Mouse (Mus musculus) embryonic stem cell, embryonic (primary cell): Measurements from ENCODE around the gene Ccdc103.

Experiments used
- CTCF ChIA-PET, 4 experiments: fragments of 300-600 bp in 2 of 4; fragments of 350-600 bp in 2 of 4; sonication (Branson Sonifier 250); formaldehyde crosslinking; loops; one replicate each; lab custom pipeline; 2022; ENCODE audit warnings: inconsistent platforms in 2 of 4; lab: Charles Lee
- POLR2A ChIA-PET, 4 experiments: fragments of 300-600 bp in 2 of 4; fragments of 350-600 bp in 2 of 4; sonication (Branson Sonifier 250); formaldehyde crosslinking; loops; one replicate each; lab custom pipeline; 2022; ENCODE audit warnings: antibody characterized with exemption in 4 of 4, inconsistent platforms in 1 of 4; lab: Charles Lee

Gene Ccdc103

DNA sequence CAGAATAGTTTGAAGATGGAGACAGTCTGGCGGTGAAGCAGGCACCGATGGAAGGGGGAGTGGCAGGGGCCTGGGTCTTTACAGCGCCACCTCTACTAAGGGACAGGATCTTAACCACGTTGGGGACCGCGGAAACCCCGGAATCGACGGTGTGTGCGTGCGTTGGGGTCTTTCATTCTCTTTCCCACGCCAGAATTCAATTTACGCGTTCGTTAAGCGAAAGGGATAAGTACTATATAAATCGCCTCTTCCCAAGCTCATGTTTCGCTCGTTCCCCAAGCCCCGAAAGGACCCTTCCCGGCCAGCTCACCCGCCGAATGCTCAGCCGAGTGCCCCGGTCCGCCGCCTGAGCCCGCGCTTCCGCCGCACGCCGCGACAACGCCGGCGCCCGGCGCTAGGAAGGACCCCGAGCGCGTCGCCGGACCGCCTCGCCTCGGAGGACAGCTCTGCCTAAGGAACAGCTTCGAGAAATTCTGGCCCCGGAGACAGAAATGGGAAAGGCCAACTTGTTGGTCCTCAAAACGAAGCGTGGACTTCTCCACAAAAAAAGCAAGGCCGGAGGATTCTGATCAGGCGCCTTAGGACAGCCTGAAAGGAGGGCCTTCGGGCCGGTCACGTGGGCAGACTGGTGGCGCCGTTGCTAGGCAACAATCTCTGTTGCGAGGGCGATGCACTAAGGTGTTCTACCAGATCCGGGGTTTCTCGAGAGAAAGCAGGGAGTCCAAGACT lies at the start of gene Ccdc103, which contains the start of gene Eftud2:
Ccdc103 (plus strand) TSS at position 620 of the 729 bp plus-strand sequence.
Eftud2 (minus strand) TSS at position 401 of the 729 bp plus-strand sequence.
- POLR2A ChIA-PET = interaction anchor here (0.6 to 2.7 kb wide), 70 partner anchors 9 to 505 kb away, joined by 3 to 17 read pairs (median 4); partner anchors contain the start of genes Kif18b (in 3 of the 4), Hexim1 (in 2 of the 4), Acbd4 (in 1 of the 4) and Adam11 (in 1 of the 4)

GRCm38 (mm10) chr11:102832700-102833297 lies 48.2 kb upstream of the Ccdc103 start:
- CTCF ChIA-PET = interaction anchor here in 1 of 4 experiments (0.6 to 1.8 kb wide), 4 partner anchors 13 to 283 kb away, joined by 3 to 5 read pairs (median 4); partner anchors contain the start of gene Hexim1
- POLR2A ChIA-PET = interaction anchor here (0.5 to 3.3 kb wide), 18 partner anchors 11 to 283 kb away, joined by 3 to 12 read pairs (median 3); no protein-coding TSS in a partner anchor

More for the DNA sequence above, at the start of gene Ccdc103, which contains the start of gene Eftud2:
- CTCF ChIA-PET = interaction anchor here in 2 of 4 experiments (0.6 to 5.0 kb wide), 8 partner anchors 9 to 840 kb away, joined by 3 to 41 read pairs (median 6); no protein-coding TSS in a partner anchor

DNA sequence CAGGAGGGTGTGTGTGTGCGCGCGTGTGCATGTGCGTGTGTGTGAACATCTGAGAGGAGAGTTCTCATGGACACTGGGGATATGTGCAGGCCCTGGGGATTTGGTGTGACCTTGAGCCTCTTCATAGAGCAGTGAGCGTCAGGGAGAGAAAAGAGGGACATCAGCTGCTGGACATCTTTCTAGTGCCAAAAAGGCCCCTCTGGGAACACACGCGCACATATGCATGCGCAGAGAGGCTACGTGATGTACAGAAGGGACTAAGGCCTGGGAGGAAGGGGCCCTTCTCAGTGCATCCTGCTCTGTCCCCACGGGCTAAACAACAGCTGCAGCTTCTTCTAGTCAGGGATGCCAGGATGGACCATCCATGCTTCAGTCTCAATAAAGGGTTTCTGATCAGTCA lies 46.8 kb upstream of the Ccdc103 start:
- CTCF ChIA-PET = interaction anchor here in 2 of 4 experiments (0.8 to 1.8 kb wide), 3 partner anchors 19 to 144 kb away, joined by 3 to 5 read pairs (median 4); no protein-coding TSS in a partner anchor
- POLR2A ChIA-PET = interaction anchor here in 3 of 4 experiments (1.1 to 3.3 kb wide), 4 partner anchors 11 to 23 kb away, joined by 3 to 12 read pairs (median 9); no protein-coding TSS in a partner anchor

GRCm38 (mm10) chr11:102835549-102835948 lies 45.5 kb upstream of the Ccdc103 start, which contains the start of gene Higd1b:
TSS of gene Higd1b (plus strand) at chr11:102835849.
- POLR2A ChIA-PET = interaction anchor here in 3 of 4 experiments (0.7 to 1.9 kb wide), 13 partner anchors 8 to 66 kb away, joined by 3 to 9 read pairs (median 4); no protein-coding TSS in a partner anchor
- CTCF ChIA-PET = interaction anchor here in 2 of 4 experiments (0.6 to 1.5 kb wide), 7 partner anchors 17 to 324 kb away, joined by 3 to 4 read pairs (median 3); no protein-coding TSS in a partner anchor

- POLR2A ChIA-PET = interaction anchor here in 3 of 4 experiments (0.7 to 1.6 kb wide), 16 partner anchors 8 to 65 kb away, joined by 3 to 6 read pairs (median 3); partner anchors contain the start of gene Gjc1 (in 1 of the 3)
- CTCF ChIA-PET = interaction anchor here in 2 of 4 experiments (0.6 to 1.5 kb wide), 7 partner anchors 16 to 323 kb away, joined by 3 to 4 read pairs (median 3); no protein-coding TSS in a partner anchor
Measured at GRCm38 (mm10) chr11:102836146-102836545, 44.9 kb upstream of the Ccdc103 start.

DNA sequence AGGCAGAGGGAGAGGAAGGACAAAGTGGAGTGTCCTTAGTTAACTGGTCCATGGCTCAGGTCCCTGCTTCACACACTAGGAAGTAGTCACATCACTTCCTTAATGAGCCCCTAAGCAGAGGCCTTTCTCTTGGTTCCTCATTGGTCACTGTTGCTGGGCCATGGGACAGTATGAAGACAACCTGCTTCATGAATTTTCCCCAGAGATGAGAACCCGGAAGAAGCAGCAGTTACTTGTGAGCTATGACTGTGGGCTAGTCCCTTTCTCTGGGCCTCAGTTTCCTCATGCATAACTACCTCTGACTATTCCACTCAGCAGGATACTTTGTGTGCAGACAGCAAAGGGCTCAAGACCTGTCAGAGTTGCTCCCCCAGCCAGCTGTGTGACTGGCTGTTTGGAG lies 43.6 kb upstream of the Ccdc103 start:
- ChIA-PET POLR2A (interaction anchor here in 2 of 4 experiments (0.9 to 1.6 kb wide), 5 partner anchors 9 to 63 kb away, joined by 3 to 4 read pairs (median 3); no protein-coding TSS in a partner anchor), CTCF (interaction anchor here in 1 of 4 experiments (1.2 kb wide), 1 partner anchor 16 kb away, joined by 3 read pairs; no protein-coding TSS in a partner anchor)

GRCm38 (mm10) chr11:102838126-102838525 lies 42.9 kb upstream of the Ccdc103 start:
- ChIA-PET POLR2A (interaction anchor here in 3 of 4 experiments (0.5 to 1.6 kb wide), 5 partner anchors 10 to 64 kb away, joined by 3 to 9 read pairs (median 3); no protein-coding TSS in a partner anchor), CTCF (interaction anchor here in 2 of 4 experiments (1.2 to 1.9 kb wide), 2 partner anchors 16 to 64 kb away, joined by 3 to 6 read pairs; no protein-coding TSS in a partner anchor)

GRCm38 (mm10) chr11:102838616-102839150 lies 42.3 kb upstream of the Ccdc103 start:
- POLR2A ChIA-PET = interaction anchor here in 3 of 4 experiments (0.5 to 1.6 kb wide), 7 partner anchors 10 to 277 kb away, joined by 3 to 9 read pairs (median 3); partner anchors contain the start of gene Hexim1 (in 1 of the 3)
- CTCF ChIA-PET = interaction anchor here in 2 of 4 experiments (1.2 to 1.9 kb wide), 3 partner anchors 9 to 64 kb away, joined by 3 to 6 read pairs (median 3); no protein-coding TSS in a partner anchor

GRCm38 (mm10) chr11:102845926-102846325 lies 35.1 kb upstream of the Ccdc103 start:
- CTCF ChIA-PET = interaction anchor here in 1 of 4 experiments (4.4 kb wide), 1 partner anchor 71 kb away, joined by 32 read pairs; no protein-coding TSS in a partner anchor
- POLR2A ChIA-PET = interaction anchor here in 2 of 4 experiments (0.8 to 4.6 kb wide), 6 partner anchors 12 to 72 kb away, joined by 3 to 18 read pairs (median 5); no protein-coding TSS in a partner anchor

- CTCF ChIA-PET = interaction anchor here (0.6 to 3.1 kb wide), 24 partner anchors 9 to 145 kb away, joined by 3 to 43 read pairs (median 5); partner anchors contain the start of gene Higd1b (in 1 of the 4)
Measured at GRCm38 (mm10) chr11:102851883-102852282, 29.1 kb upstream of the Ccdc103 start.

GRCm38 (mm10) chr11:102853760-102854159 lies 27.2 kb upstream of the Ccdc103 start:
- ChIA-PET POLR2A (interaction anchor here in 3 of 4 experiments (0.6 to 3.5 kb wide), 14 partner anchors 9 to 175 kb away, joined by 3 to 18 read pairs (median 4); partner anchors contain the start of genes Ccdc103 (in 1 of the 3) and Eftud2 (in 1 of the 3)), CTCF (interaction anchor here (0.6 to 3.2 kb wide), 32 partner anchors 10 to 379 kb away, joined by 3 to 29 read pairs (median 4); partner anchors contain the start of genes Adam11 (in 1 of the 4), Ccdc103 (in 1 of the 4) and Eftud2 (in 1 of the 4))

More at GRCm38 (mm10) chr11:102851883-102852282, 29.1 kb upstream of the Ccdc103 start:
- POLR2A ChIA-PET = interaction anchor here in 2 of 4 experiments (0.6 to 3.5 kb wide), 7 partner anchors 16 to 211 kb away, joined by 3 to 18 read pairs (median 4); partner anchors contain the start of gene Higd1b (in 2 of the 2)

DNA sequence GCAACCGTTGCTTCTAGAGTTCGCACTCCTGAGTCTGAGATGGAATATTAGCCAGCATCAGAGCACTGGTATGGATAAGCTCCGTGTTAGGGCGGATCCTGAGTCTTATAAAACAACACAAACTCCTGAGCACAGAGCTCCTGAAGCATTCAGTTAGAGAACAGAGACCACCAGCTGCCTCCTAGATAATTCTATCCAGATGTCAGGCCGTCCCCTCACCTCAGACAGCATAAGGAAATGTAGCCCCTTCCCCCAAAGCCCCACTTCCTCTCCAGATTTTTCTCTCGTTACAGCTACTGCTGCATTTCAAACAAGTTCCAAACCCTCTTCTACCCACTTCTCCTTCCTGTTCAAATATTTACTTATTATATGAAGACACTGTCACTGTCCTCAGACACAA lies 25.1 kb upstream of the Ccdc103 start:
- ChIA-PET CTCF (interaction anchor here in 2 of 4 experiments (1.3 to 3.2 kb wide), 2 partner anchors 82 kb away, joined by 3 to 29 read pairs; no protein-coding TSS in a partner anchor), POLR2A (interaction anchor here in 2 of 4 experiments (0.7 to 1.1 kb wide), 3 partner anchors 14 to 117 kb away, joined by 3 read pairs; no protein-coding TSS in a partner anchor)

- POLR2A ChIA-PET = interaction anchor here in 1 of 4 experiments (1.1 to 1.9 kb wide), 5 partner anchors 11 to 87 kb away, joined by 3 to 7 read pairs (median 4); no protein-coding TSS in a partner anchor
- CTCF ChIA-PET = interaction anchor here in 3 of 4 experiments (0.5 to 1.9 kb wide), 6 partner anchors 26 to 258 kb away, joined by 3 to 7 read pairs (median 3); partner anchors contain the start of gene Fam187a (in 1 of the 3)
Measured at GRCm38 (mm10) chr11:102858951-102859350, 22.1 kb upstream of the Ccdc103 start.

- POLR2A ChIA-PET = interaction anchor here in 2 of 4 experiments (0.5 to 1.9 kb wide), 4 partner anchors 10 to 39 kb away, joined by 3 to 7 read pairs (median 4); partner anchors contain the start of genes Ccdc103 (in 1 of the 2) and Eftud2 (in 1 of the 2)
- CTCF ChIA-PET = interaction anchor here in 2 of 4 experiments (1.8 to 1.9 kb wide), 2 partner anchors 85 to 86 kb away, joined by 4 to 7 read pairs; no protein-coding TSS in a partner anchor
Measured at GRCm38 (mm10) chr11:102859933-102860332, 21.1 kb upstream of the Ccdc103 start.

DNA sequence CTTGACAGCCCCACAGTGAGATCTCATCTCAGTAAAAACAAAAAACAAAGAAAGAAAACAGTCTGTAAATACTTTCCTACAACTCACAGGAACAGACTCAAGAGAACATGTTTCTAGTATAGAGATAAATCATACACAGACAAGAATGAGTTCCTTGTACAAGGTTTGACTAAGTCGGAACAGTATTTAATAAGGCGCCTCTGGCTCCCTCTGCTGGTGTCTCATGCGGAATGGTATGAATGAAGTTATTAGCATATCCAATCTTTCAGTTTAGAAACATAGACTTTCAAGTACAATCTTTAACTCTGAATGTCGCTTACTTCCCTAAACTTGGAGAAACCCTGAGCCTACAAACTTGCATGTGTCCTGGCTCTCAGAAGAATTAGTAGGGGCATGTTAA lies 16.7 kb upstream of the Ccdc103 start:
- ChIA-PET CTCF (interaction anchor here in 3 of 4 experiments (0.7 to 4.9 kb wide), 9 partner anchors 10 to 125 kb away, joined by 3 to 41 read pairs (median 4); no protein-coding TSS in a partner anchor), POLR2A (interaction anchor here in 3 of 4 experiments (0.6 to 1.4 kb wide), 4 partner anchors 16 to 122 kb away, joined by 3 read pairs; partner anchors contain the start of genes Ccdc103 (in 1 of the 3) and Eftud2 (in 1 of the 3))
